Mouse (Mus musculus) layer of hippocampus, postnatal 25 days (tissue): Measurements from ENCODE around the gene Mecom. TPM values are rescaled to one million over a fixed set of nuclear protein-coding genes. Genes with fewer than 3 reads are reported as not detected.

Experiments
- DNase-seq, 2 experiments: peaks; one replicate each; pipeline ENCODE4 v3.0.0; 2022; ENCODE audit warnings: mixed read lengths in 2 of 2, low spot score in 1 of 2; ENCODE audit errors: extremely low spot score in 1 of 2
- total RNA-seq, 2 experiments: library from RNA; stranded (reverse); gene quantifications; 2 replicates each; pipeline ENCODE4 v1.2.3; 2021

The Mecom gene
- total RNA-seq, 2 experiments from 2014 or later = 2.8 to 3.9 TPM

- no peak for DNase-seq
These were observed 417.3 kb downstream of the Mecom start for GRCm38 (mm10) chr3:30130495-30130894.

DNA sequence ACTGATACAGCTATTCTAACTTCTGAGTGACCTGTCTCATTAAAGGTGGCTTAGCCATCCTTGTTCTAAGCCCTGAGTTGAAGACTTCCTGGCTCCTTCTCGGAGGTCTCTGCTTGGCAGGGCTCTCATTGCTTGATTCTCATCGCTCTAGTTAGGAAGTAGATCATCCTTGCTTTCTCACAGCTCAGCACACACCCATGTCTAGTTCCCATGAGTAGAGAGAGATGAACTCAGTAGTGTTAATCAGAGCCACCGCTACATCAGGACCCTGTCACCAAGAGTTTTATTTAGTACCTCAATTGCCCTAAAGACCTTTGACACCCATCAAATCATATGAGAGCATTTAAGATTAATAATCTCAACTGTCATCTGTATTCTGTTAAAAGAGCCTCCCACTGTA is 425.2 kb downstream of the Mecom start:
- DNase-seq = no peak

- DNase-seq = no peak
These were observed 426.9 kb downstream of the Mecom start for GRCm38 (mm10) chr3:30120790-30121512.

DNA sequence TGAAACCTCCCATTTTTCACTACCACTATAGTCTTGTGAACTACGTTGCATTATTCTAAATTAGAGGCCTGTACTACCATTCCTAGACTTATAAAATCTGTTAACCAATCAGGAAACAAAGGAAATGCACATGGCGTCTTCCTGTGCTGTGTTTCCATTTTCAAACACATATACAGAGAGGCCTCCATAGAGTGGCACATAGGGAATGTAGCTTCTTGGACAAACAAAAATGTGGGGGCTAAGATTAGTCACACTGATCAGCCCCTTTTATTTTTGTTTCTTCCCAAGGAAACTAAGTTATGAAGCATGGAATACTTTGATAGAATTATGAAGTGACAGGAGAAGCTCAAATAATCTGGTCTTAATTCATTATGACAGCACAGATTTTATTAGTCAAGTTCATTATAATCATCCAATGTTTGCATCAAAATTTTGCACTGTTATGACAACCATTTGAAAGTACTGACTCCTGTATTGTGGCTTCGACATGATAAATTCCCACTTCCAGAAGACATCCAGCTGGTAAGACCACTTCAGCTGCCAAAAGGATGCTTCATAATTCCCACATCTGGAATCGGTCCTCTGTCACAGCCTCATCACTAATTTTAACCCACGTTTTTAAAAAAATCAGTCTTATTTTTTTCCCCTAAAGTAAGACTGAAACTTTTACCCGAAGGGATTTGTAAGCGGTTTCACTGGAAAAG is 429.1 kb downstream of the Mecom start:
- DNase-seq = no peak

DNA sequence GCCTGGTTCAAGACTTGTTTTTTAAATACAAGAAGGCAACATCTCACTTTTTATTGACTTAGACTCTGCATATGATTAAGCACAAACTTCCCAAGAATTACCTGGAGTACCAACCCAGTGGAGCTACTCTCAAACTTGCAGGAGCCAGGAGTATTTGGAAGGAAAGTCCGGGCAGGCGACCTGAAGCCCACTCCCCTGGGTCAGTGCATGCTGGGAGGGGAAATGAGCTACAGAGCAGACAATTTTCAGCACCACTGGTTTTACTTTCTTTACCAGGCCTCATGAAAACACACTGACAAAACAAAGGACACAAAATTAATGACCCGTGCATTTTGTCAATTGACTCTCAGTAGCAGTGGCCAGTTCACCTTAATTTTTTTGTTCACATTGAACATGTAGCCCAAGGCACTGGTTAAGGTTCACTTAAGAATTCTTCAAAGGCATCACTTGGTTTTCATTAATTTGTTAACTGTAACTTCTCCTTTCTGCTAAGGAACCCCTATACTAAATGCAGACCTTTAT is 434.5 kb downstream of the Mecom start:
- DNase-seq = no peak

DNA sequence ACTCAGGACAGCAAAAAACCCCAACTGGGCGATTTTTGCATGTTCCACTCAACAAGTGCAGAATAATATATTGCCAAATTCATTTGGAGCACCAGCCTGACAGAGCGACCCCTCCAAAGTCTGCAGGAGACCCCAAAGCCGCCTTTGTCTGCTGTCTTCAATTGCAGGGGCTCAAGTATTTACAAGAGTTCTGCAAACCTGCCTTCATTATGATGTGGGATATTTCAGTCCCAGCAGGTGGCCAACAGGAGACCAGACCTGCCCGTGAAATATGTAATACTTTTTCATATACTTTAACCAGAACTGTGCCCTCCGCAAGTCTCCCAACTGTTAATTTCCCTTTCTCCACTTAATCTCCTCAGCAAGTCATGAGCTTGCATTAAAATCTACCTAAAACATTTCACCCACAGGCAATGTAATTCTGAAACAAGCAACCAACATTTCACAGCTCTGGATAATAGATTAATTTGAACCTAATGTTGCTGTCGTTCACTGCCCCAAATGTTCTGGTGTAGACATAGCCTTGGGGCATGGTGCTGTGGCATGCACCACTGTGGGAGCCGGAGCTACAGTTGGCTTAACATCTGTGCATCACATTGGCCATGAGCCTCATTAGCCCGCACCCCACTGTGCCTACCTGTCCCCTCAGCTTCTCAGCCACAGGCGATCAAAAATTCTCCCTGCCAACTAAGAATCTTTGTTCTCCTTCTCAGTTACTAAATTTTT is 439.7 kb downstream of the Mecom start:
- DNase-seq = no peak

- no peak for DNase-seq
These were observed 441.3 kb downstream of the Mecom start for GRCm38 (mm10) chr3:30106481-30106880.

- no peak for DNase-seq
These were observed 441.9 kb downstream of the Mecom start for GRCm38 (mm10) chr3:30105859-30106258.

DNA sequence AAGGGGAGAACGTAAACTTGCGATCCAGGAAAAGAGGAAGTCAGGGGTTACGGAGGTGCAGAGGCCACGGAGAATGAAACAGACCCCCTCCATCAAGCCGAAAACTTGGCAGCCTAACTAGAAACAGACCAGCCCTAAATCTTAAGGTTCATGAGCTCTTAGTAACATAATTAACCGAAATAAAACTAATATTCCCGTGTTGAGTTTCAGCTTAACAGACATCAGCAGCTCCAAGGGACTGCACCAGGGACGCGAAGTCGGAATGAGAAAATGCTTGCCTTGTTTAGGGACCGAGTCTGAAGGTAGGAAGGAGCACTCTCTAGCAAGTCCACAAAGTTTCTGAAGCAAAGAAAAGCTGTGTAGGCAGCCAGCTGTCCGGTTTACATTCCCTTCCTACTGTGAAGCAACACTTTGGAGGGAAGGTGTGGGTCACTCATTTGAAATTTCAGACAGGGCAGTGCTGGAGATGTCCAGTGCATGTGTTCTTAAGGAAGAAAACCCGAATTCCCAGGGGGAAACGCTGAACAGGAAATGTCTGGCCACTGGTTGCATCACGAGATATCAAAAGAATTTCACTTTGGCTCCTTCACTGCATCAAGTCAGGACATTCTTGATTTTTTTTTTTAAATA is 442.5 kb downstream of the Mecom start:
- no peak for DNase-seq

DNA sequence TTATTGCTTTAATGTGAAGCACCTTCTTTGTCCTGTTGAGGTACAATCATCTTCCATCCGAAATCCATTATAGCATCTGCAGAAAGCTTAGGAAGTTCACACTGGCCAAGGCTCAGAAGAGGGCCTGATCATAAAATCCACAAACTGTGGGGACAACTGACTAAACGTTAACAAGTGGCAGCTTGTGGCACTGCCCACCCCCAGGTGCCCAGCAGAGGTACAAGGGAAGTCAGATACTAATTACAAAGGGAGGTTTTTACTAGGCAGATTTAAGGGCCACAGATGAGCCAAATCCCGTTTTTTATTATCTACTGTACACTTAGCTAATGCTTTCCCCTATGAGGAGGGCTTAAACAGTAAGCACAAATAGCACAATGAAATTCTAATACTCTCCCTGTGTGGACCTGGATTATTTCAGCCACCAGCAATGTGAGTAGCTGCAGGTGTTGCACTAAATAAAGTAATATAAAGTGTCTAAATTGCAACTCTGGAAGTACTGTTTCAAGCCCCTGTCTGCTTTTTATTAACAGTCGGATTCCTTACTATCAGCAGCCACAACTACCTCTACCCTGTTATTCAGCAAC is 443.2 kb downstream of the Mecom start:
- no peak for DNase-seq

DNA sequence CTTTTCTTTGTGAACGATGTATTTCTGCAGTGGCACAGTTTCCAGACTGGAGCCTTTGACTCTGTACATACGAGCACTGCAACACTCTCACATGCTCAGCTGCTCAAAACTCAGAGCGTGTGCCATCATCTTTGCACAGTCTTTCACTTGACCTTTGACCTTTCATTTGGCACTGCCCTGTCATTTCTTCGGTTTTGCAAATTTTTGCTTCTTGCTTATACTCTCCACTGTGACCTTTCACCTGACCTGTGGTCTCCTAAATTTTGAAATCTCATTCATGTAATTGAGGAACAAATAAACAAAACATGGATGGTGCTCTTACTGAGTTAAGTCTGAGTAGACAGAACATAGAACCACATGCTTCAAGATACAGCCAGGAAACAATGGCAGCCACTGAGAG is 446.7 kb downstream of the Mecom start:
- DNase-seq = no peak

GRCm38 (mm10) chr3:30097713-30098112 is 450.1 kb downstream of the Mecom start:
- DNase-seq = no peak

DNA sequence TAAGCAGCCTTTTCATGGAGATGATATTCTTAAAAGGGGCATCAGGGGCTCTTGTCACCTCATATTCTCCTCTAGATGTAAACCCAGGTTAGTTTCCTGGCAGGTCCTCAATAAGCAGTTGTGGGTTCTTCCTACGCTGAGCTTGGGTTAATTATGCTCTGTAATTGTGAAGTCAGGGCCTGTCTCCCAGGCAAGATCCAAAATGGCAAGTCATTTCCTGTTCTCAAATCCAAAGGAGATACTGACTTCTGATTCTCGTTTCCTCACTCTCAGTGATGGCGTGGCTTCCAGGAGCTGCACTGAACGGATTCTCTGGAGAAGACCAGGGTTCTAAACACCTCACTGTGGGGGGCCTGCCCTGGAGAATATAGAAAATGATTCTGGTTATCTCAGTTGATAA is 450.7 kb downstream of the Mecom start:
- no peak for DNase-seq

GRCm38 (mm10) chr3:30093005-30093404 is 454.8 kb downstream of the Mecom start:
- no peak for DNase-seq

- no peak for DNase-seq
These were observed 455.3 kb downstream of the Mecom start for GRCm38 (mm10) chr3:30092481-30092880.

DNA sequence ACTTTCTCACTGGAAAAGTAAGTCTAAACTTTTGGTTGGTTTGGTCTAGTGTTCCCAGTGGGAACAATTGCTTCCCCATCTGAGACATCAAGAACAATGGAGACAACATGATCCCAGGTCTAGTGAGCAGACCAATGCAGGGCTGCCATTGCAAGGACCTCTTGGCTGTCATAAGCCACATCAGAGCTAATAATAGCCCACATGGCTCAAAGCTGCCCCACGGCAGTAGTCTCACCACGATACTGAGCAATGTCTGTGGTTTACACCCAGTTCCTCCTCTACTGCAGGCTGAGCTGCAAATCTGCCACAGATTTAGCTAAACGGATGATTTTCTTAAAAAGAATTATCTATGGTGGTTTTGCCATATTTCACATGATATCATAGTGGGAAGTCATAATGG is 455.9 kb downstream of the Mecom start:
- no peak for DNase-seq

DNA sequence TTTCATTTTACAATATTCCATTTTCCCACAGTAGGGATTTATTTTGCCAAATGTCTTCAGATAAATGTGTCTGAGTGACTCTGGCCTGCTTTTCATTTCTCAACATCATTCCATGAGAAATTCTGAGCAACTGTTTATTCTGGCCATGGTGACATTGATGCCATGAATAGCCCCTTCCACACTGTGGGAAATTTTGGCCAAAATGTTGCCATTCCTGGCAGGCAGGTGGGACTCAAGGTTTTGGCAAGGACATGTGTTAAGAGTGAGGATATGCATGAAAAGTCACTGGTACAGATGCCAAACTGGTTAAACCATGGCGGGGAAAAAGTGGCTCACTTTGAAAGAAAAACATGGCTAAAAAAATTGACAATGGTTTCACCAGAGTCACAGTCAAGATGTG is 456.4 kb downstream of the Mecom start:
- no peak for DNase-seq

GRCm38 (mm10) chr3:30086139-30086538 is 461.7 kb downstream of the Mecom start:
- DNase-seq = no peak

- no peak for DNase-seq
These were observed 464.0 kb downstream of the Mecom start for GRCm38 (mm10) chr3:30083842-30084241.

DNA sequence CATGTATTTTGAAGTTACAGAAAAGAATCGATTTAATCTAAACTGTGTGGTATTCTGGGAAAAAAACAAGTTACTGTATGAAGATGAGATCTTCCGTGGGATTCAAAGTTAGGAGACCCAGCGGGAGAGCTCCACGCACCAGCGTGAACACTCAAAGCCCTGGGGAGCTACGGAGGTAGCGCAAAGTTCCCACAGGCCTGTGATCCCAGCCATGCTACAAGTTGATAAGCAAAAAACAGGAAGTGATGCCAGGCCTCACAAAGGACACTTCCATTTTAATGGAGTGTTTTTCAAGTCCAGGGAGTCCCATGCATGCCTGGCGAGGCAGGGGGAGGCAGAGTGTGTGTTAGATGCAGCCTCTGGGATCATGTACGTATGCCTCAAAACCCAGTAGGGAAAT is 464.5 kb downstream of the Mecom start:
- no peak for DNase-seq
